In genomic region chr7:63985696-63986406, GRCm38 (mm10) we compare ENCODE assay signal across 9 mouse cellular contexts. TPM values are rescaled to one million over a fixed set of nuclear protein-coding genes. Genes with fewer than 3 reads are reported as not detected.
A peak's percentile ranks its signal among the peaks of the same experiment; 100 is the strongest.
DNase-seq lines count a peak whose midpoint lies in the region; ATAC-seq lines count a peak whose summit lies in the region.
"Had no signal": no experiment of that assay in that cellular context is flagged by ENCODE, and none has a peak within 500 bp of the region (broad histone marks: within the 10 kb centered on the region; RNA-seq: fewer than 3 reads in every experiment).

No protein-coding gene starts in this region.

- no peak overlapping the region for H3K9ac ChIP-seq in forebrain, embryonic 15.5 days (replicated peaks)
- H3K9ac ChIP-seq in midbrain, embryonic 12.5 days (replicated peaks): no peak overlapping the region
- H3K9ac ChIP-seq: liver, embryonic 15.5 days had no signal

- peak overlapping the region; percentile 93 for H3K27ac ChIP-seq in forebrain, embryonic 15.5 days (replicated peaks)
- H3K27ac ChIP-seq in midbrain, embryonic 12.5 days (replicated peaks): peak overlapping the region; percentile 76

- H3K4me1 ChIP-seq in megakaryocyte, embryonic 14.5 days: peaks cover 75% of the 10 kb centered on the region
- peaks cover 21% of the 10 kb centered on the region for H3K4me1 ChIP-seq in forebrain, embryonic 15.5 days
- peaks cover 16% of the 10 kb centered on the region for H3K4me1 ChIP-seq in midbrain, embryonic 12.5 days

- peak; percentile 66 for DNase-seq in thymus, postnatal 4 days
- DNase-seq in cerebellum, postnatal 10 days: no peak
- DNase-seq in frontal cortex, postnatal 10 days (ENCODE audit: low spot score in 2 of 2): no peak
- DNase-seq in left cerebral cortex, postnatal 25 days (ENCODE audit: low spot score in 2 of 2): no peak

- ATAC-seq in megakaryocyte, adult 5-6 weeks (ENCODE audit: poor library complexity, severe bottlenecking): no peak
- ATAC-seq in forebrain, embryonic 15.5 days (replicated peaks): peak; percentile 20
- no peak for ATAC-seq in midbrain, embryonic 12.5 days (ENCODE audit: low FRiP score, low read depth)

- no peaks in the 10 kb centered on the region for H3K9me3 ChIP-seq in megakaryocyte, embryonic 14.5 days
- no peaks in the 10 kb centered on the region for H3K9me3 ChIP-seq in forebrain, embryonic 15.5 days
- H3K9me3 ChIP-seq in midbrain, embryonic 12.5 days: no peaks in the 10 kb centered on the region
- H3K9me3 ChIP-seq: liver, embryonic 15.5 days had no signal

- peak overlapping the region; percentile 57 for H3K4me3 ChIP-seq in megakaryocyte, embryonic 14.5 days (replicated peaks)
- no peak overlapping the region for H3K4me3 ChIP-seq in forebrain, embryonic 15.5 days
- H3K4me3 ChIP-seq in midbrain, embryonic 12.5 days: no peak overlapping the region
- H3K4me3 ChIP-seq: liver, embryonic 15.5 days had no signal

- WGBS in forebrain, embryonic 15.5 days: 68% methylated on average over 9 of the region's 9 CpGs
- 69% methylated on average over 9 of the region's 9 CpGs for WGBS in midbrain, embryonic 12.5 days

- H3K4me2 ChIP-seq in forebrain, embryonic 15.5 days (replicated peaks): no peak overlapping the region
- H3K4me2 ChIP-seq in midbrain, embryonic 12.5 days (replicated peaks): no peak overlapping the region
- H3K4me2 ChIP-seq: liver, embryonic 15.5 days had no signal

- H3K27me3 ChIP-seq in megakaryocyte, embryonic 14.5 days (replicated peaks): no peaks in the 10 kb centered on the region
- no peaks in the 10 kb centered on the region for H3K27me3 ChIP-seq in forebrain, embryonic 15.5 days
- H3K27me3 ChIP-seq in midbrain, embryonic 12.5 days: no peaks in the 10 kb centered on the region
- H3K27me3 ChIP-seq: liver, embryonic 15.5 days had no signal

- H3K36me3 ChIP-seq in megakaryocyte, embryonic 14.5 days (replicated peaks; ENCODE audit: low read length): no peaks in the 10 kb centered on the region
- no peaks in the 10 kb centered on the region for H3K36me3 ChIP-seq in forebrain, embryonic 15.5 days
- H3K36me3 ChIP-seq in midbrain, embryonic 12.5 days: no peaks in the 10 kb centered on the region
- H3K36me3 ChIP-seq: liver, embryonic 15.5 days had no signal

- intact Hi-C loops in left cerebral cortex, postnatal 25 days (cut with DNase I): no loop called here

RNA-seq across cellular contexts. Expression of gene Klf13, which starts 47.1 kb away (rescaled TPM):
- 117 and 140 TPM in 2 replicates for polyA plus RNA-seq in megakaryocyte, embryonic 14.5 days (2012; ENCODE audit: insufficient read depth, low replicate concordance)
- 108 and 122 TPM in 2 replicates for total RNA-seq in megakaryocyte, adult 5-6 weeks (2015)
- 61.7 and 64.4 TPM in 2 replicates for total RNA-seq in megakaryocyte, adult 5-6 weeks (2017)
- 34.7 and 34.8 TPM in 2 replicates for polyA plus RNA-seq in forebrain, embryonic 15.5 days (2015; fragmentation: Nextera tagmentation; extraction: Ambion mirVana)
- 30.7 and 31.8 TPM in 2 replicates for polyA plus RNA-seq in midbrain, embryonic 12.5 days (2016; fragmentation: Nextera tagmentation; extraction: Ambion mirVana)
- 100 to 1,000 TPM; 161 to 167 TPM for total RNA-seq in left cerebral cortex, postnatal 25 days (2021)
